Comparison of ENCODE assay signal across 9 mouse cellular contexts in the genomic region with DNA sequence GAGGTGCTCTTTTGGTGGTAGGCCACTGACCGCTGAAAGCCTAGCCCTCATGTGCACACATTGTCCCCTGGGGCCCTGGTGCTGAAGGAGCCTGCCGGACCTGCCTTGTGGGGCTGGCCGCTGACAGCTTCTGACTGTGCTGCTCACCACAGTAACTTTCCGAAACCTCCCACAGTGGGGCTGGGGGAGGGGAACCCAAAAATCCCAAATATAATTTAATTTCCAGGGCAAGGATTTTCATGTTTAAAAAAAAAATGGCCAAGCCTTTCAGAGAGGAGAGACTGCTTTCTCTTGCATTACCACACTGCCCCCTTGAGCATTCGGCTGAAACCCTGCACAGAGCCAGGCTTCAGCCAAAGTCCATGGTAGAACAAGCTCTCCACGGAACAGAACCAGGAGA.
DNase-seq lines count a peak whose midpoint lies in the region; ATAC-seq lines count a peak whose summit lies in the region.
"Had no signal": no experiment of that assay in that cellular context is flagged by ENCODE, and none has a peak within 500 bp of the region (broad histone marks: within the 10 kb centered on the region; RNA-seq: fewer than 3 reads in every experiment).

No protein-coding gene starts in this region.

- ATAC-seq in intestine, embryonic 15.5 days = peak; percentile 69
- ATAC-seq in megakaryocyte, adult 5-6 weeks (ENCODE audit: poor library complexity, severe bottlenecking) = no peak

- intact Hi-C loops in heart, postnatal 36 days (cut with DNase I) = no loop called here

- peak; percentile 5 for DNase-seq in ovary, adult 18-20 months (ENCODE audit: low spot score)
- DNase-seq in ovary, postnatal 10 days (ENCODE audit: low spot score) = no peak
- DNase-seq in embryo, embryonic 10 days (ENCODE audit: low spot score) = peak; percentile 47
- DNase-seq in left cerebral cortex, adult 9 months (ENCODE audit: low spot score in 2 of 2) = peak; percentile 30 to 62
- peak; percentile 13 for DNase-seq in retina, postnatal 7 days (ENCODE audit: low read depth, low spot score)
- no peak for DNase-seq in heart, postnatal 36 days
- DNase-seq: liver, embryonic 13.5 days had no signal

- H3K9ac ChIP-seq in intestine, embryonic 15.5 days = no peak overlapping the region
- H3K9ac ChIP-seq: liver, embryonic 13.5 days had no signal

- H3K36me3 ChIP-seq in intestine, embryonic 15.5 days = no peaks in the 10 kb centered on the region
- H3K36me3 ChIP-seq: liver, embryonic 13.5 days had no signal

- no peaks in the 10 kb centered on the region for H3K27me3 ChIP-seq in intestine, embryonic 15.5 days (replicated peaks)

- WGBS in intestine, embryonic 15.5 days = 34% methylated on average over 6 of the region's 6 CpGs

- H3K4me1 ChIP-seq in intestine, embryonic 15.5 days (replicated peaks) = no peaks in the 10 kb centered on the region
- H3K4me1 ChIP-seq: liver, embryonic 13.5 days had no signal

- no peak overlapping the region for H3K27ac ChIP-seq in intestine, embryonic 15.5 days
- H3K27ac ChIP-seq: liver, embryonic 13.5 days had no signal

- H3K9me3 ChIP-seq in intestine, embryonic 15.5 days = no peaks in the 10 kb centered on the region
- H3K9me3 ChIP-seq: liver, embryonic 13.5 days had no signal

- no peak overlapping the region for H3K4me2 ChIP-seq in intestine, embryonic 15.5 days (replicated peaks)
- H3K4me2 ChIP-seq: liver, embryonic 13.5 days had no signal

- no peak overlapping the region for H3K4me3 ChIP-seq in intestine, embryonic 15.5 days (replicated peaks)
- H3K4me3 ChIP-seq: liver, embryonic 13.5 days had no signal

Comparison
In these comparisons a context has a peak if more than half of its experiments do, and no peak if none do; other contexts are left out.
1. DNase-seq: peak in ovary, adult 18-20 months (single experiment), embryo, embryonic 10 days (single experiment), left cerebral cortex, adult 9 months (2 of 2) and retina, postnatal 7 days (single experiment); none in ovary, postnatal 10 days (single experiment) and heart, postnatal 36 days (0 of 2).